Mouse (Mus musculus): ENCODE results near the gene Hdac7.

The Hdac7 gene

DNA sequence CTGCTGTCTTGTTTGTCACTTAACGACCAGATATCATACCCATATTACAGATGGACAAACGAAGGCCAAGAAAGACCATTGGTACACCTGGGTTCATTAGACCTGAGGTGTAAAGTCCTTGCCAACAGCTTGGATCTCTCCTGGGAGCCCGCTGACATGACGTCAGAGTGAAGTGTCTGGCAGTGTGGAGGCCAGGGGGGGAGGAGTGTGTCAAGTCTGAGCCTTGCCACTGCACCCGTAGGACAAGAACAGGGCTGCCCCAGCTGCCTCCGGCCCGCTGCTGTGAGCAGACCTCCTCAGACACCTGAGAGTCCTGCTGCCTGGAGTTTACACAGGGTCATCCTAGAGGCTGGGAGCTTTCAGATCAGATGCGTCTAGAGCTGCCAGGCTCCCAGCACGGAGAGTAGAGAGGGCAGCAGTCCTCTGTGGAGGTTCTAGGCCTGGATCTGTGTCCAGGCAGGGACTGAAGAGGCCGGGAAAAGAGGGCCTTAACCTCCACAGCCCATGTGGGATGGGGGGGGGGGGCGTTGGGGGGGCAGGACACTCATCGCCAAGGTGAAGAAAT is 100.3 kb downstream of the Hdac7 start:
- DNase-seq (ENCODE audit: low spot score) = no peak

DNA sequence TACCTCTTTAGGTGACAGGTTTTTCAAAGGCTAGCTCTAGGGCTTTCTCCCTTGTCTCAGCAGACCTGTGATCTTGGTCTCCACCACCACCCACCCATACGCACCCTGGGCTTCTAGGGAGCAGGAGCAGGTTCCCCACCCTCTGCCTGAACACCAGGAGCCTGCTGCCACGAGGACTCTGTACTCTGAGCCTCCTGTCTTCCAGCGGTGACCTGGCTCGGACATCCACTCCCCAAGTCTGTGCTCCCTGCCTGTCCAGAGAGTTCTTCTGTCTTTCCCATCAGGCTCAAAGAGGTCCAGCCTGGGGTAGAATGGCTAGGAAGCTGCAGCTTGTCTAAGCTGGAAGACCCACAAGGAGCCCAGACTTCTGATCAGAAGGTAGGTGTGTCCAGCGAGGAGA is 101.1 kb downstream of the Hdac7 start:
- DNase-seq (ENCODE audit: low spot score) = no peak

Measured in retina, embryonic 14.5 days (tissue).